Mouse (Mus musculus) cerebellum, postnatal 36 days (tissue): Measurements from ENCODE around the gene Bok.
"Not testable (repeated sequence)": the region's sequence is repeated elsewhere in the genome, so short reads cannot be mapped to it uniquely, and the experiment has no call there.

Experiments
- DNase-seq, 2 experiments: peaks; one replicate each; pipeline ENCODE4 v3.0.0; 2021 to 2022; ENCODE audit warnings: mixed read lengths in 2 of 2

The Bok gene

GRCm38 (mm10) chr1:93685401-93686244, at the start of gene Bok:
Gene Bok, plus strand, starts transcription at chr1:93685660.
- DNase-seq: peak; percentile 41 to 59

- no peak for DNase-seq
Observed at GRCm38 (mm10) chr1:93636211-93636897, 49.1 kb upstream of the Bok start.

- no peak for DNase-seq
Observed at GRCm38 (mm10) chr1:93641978-93642377, 43.5 kb upstream of the Bok start.

GRCm38 (mm10) chr1:93642692-93643091, 42.8 kb upstream of the Bok start:
- no peak for DNase-seq

- DNase-seq: no peak
Observed at GRCm38 (mm10) chr1:93649604-93650172, 35.8 kb upstream of the Bok start.

- no peak for DNase-seq
Observed at GRCm38 (mm10) chr1:93654275-93654674, 31.2 kb upstream of the Bok start.

GRCm38 (mm10) chr1:93654798-93655197, 30.7 kb upstream of the Bok start:
- no peak for DNase-seq

- DNase-seq: no peak
Observed at GRCm38 (mm10) chr1:93656325-93657024, 29.0 kb upstream of the Bok start.

GRCm38 (mm10) chr1:93657025-93657360, 28.5 kb upstream of the Bok start:
- DNase-seq: no peak

GRCm38 (mm10) chr1:93658559-93658958, 26.9 kb upstream of the Bok start, which contains the start of gene Stk25:
Gene Stk25, minus strand, starts transcription at chr1:93658659.
- not testable (repeated sequence) for DNase-seq

GRCm38 (mm10) chr1:93667760-93668400, 17.6 kb upstream of the Bok start:
- DNase-seq: no peak

- peak; percentile 59 to 70 for DNase-seq
Observed at GRCm38 (mm10) chr1:93668791-93669548, 16.5 kb upstream of the Bok start.

- DNase-seq: no peak
Observed at GRCm38 (mm10) chr1:93669941-93670340, 15.5 kb upstream of the Bok start.

GRCm38 (mm10) chr1:93672682-93673081, 12.8 kb upstream of the Bok start:
- no peak for DNase-seq

GRCm38 (mm10) chr1:93678386-93678785, 7.1 kb upstream of the Bok start:
- no peak for DNase-seq

GRCm38 (mm10) chr1:93679889-93680568, 5.4 kb upstream of the Bok start:
- no peak for DNase-seq

GRCm38 (mm10) chr1:93686245-93686960, 943 bp downstream of the Bok start:
- DNase-seq: peak; percentile 31 to 51

- no peak for DNase-seq
Observed at GRCm38 (mm10) chr1:93686961-93687320, 1.5 kb downstream of the Bok start.

- DNase-seq: no peak
Observed at GRCm38 (mm10) chr1:93688154-93688553, 2.7 kb downstream of the Bok start.

GRCm38 (mm10) chr1:93689901-93690496, 4.5 kb downstream of the Bok start:
- no peak for DNase-seq
